Mouse (Mus musculus) testis, adult 2 months (tissue): Measurements from ENCODE around the gene Gna14. TPM values are rescaled to one million over a fixed set of nuclear protein-coding genes. Genes with fewer than 3 reads are reported as not detected.

ENCODE experiments used
- H3K27ac ChIP-seq: fragments of 200-500 bp; 2 replicates; pipeline ENCODE4 v1.5.1; 2012; ENCODE audit warnings: low read depth, low read length; ENCODE audit not compliant: control insufficient read depth, insufficient read depth
- H3K27me3 ChIP-seq: fragments of 200-500 bp; 2 replicates; pipeline ENCODE4 v1.6.1; 2012; ENCODE audit warnings: mild to moderate bottlenecking, low read length, moderate library complexity; ENCODE audit not compliant: control insufficient read depth, insufficient read depth
- H3K36me3 ChIP-seq: fragments of 200-500 bp; 2 replicates; pipeline ENCODE4 v1.6.1; 2012; ENCODE audit warnings: mild to moderate bottlenecking, low read length; ENCODE audit not compliant: control insufficient read depth, insufficient read depth
- H3K4me1 ChIP-seq: fragments of 200-500 bp; 2 replicates; pipeline ENCODE4 v1.6.1; 2012; ENCODE audit warnings: low read length; ENCODE audit not compliant: control insufficient read depth, insufficient read depth
- H3K4me3 ChIP-seq: fragments of 200-500 bp; 2 replicates; pipeline ENCODE4 v1.5.1; 2012; ENCODE audit warnings: low read depth, mild to moderate bottlenecking, low read length, moderate library complexity, mixed read lengths; ENCODE audit not compliant: control insufficient read depth
- CTCF ChIP-seq: fragments of 200-500 bp; IDR thresholded peaks from 2 replicates; pipeline ENCODE4 v1.5.1; 2012; ENCODE audit warnings: low read depth, mild to moderate bottlenecking, inconsistent platforms, low read length, moderate library complexity; ENCODE audit not compliant: control insufficient read depth, insufficient read depth, insufficient replicate concordance
- POLR2A ChIP-seq: fragments of 200-500 bp; IDR thresholded peaks from 2 replicates; pipeline ENCODE4 v1.6.1; 2012; ENCODE audit warnings: low read depth, mild to moderate bottlenecking, inconsistent platforms, low read length, moderate library complexity; ENCODE audit not compliant: control insufficient read depth
- polyA plus RNA-seq: library from polyadenylated mRNA; depleted of rRNA; stranded (reverse); fragments of >200 nt; gene quantifications from 2 replicates; pipeline ENCODE4 v1.2.3, GENCODE M21; 2012

Gna14 gene
- polyA plus RNA-seq, 1 experiment = 6.4 TPM

GRCm38 (mm10) chr19:16511081-16511420 lies 75.5 kb downstream of the Gna14 start:
- TF ChIP-seq CTCF (no peak), POLR2A (no peak)

GRCm38 (mm10) chr19:16514201-16514600 lies 78.6 kb downstream of the Gna14 start:
- Histone ChIP-seq H3K27ac (no peak overlapping the region), H3K4me1 (no peaks in the 10 kb centered on the region), H3K4me3 (no peak overlapping the region), H3K36me3 (no peaks in the 10 kb centered on the region), H3K27me3 (no peaks in the 10 kb centered on the region)
- no peak for TF ChIP-seq CTCF
- no peak for TF ChIP-seq POLR2A

More at GRCm38 (mm10) chr19:16511081-16511420, 75.5 kb downstream of the Gna14 start:
- no peaks in the 10 kb centered on the region for H3K36me3 ChIP-seq
- no peak overlapping the region for H3K4me3 ChIP-seq
- H3K4me1 ChIP-seq = no peaks in the 10 kb centered on the region
- no peaks in the 10 kb centered on the region for H3K27me3 ChIP-seq
- H3K27ac ChIP-seq = no peak overlapping the region

GRCm38 (mm10) chr19:16518569-16518968 lies 83.0 kb downstream of the Gna14 start:
- no peaks in the 10 kb centered on the region for H3K27me3 ChIP-seq
- TF ChIP-seq CTCF (no peak), POLR2A (no peak)
- no peak overlapping the region for H3K27ac ChIP-seq
- no peaks in the 10 kb centered on the region for H3K4me1 ChIP-seq
- H3K4me3 ChIP-seq = no peak overlapping the region
- no peaks in the 10 kb centered on the region for H3K36me3 ChIP-seq

GRCm38 (mm10) chr19:16520608-16521007 lies 85.0 kb downstream of the Gna14 start:
- H3K27me3 ChIP-seq = no peaks in the 10 kb centered on the region
- H3K36me3 ChIP-seq = no peaks in the 10 kb centered on the region
- H3K4me1 ChIP-seq = no peaks in the 10 kb centered on the region
- H3K27ac ChIP-seq = no peak overlapping the region
- H3K4me3 ChIP-seq = no peak overlapping the region
- TF ChIP-seq POLR2A (no peak), CTCF (no peak)

- H3K4me1 ChIP-seq = peaks cover 9% of the 10 kb centered on the region; the same call in 1 of the 2 replicates
- H3K36me3 ChIP-seq = no peaks in the 10 kb centered on the region
- TF ChIP-seq CTCF = no peak
- no peak for TF ChIP-seq POLR2A
- no peaks in the 10 kb centered on the region for H3K27me3 ChIP-seq
- H3K4me3 ChIP-seq = no peak overlapping the region
- H3K27ac ChIP-seq = peak overlapping the region; percentile 8
Measured at GRCm38 (mm10) chr19:16526302-16526880, 90.8 kb downstream of the Gna14 start.

GRCm38 (mm10) chr19:16527031-16527430 lies 91.5 kb downstream of the Gna14 start:
- H3K36me3 ChIP-seq = no peaks in the 10 kb centered on the region
- H3K27ac ChIP-seq = peak overlapping the region; percentile 39; the same call in 1 of the 2 replicates
- TF ChIP-seq POLR2A (no peak), CTCF (no peak)
- no peaks in the 10 kb centered on the region for H3K27me3 ChIP-seq
- H3K4me1 ChIP-seq = peaks cover 9% of the 10 kb centered on the region; the same call in 1 of the 2 replicates
- H3K4me3 ChIP-seq = no peak overlapping the region

- H3K4me3 ChIP-seq = no peak overlapping the region
- no peaks in the 10 kb centered on the region for H3K36me3 ChIP-seq
- H3K27me3 ChIP-seq = no peaks in the 10 kb centered on the region
- H3K27ac ChIP-seq = no peak overlapping the region
- peaks cover 9% of the 10 kb centered on the region; the same call in 1 of the 2 replicates for H3K4me1 ChIP-seq
- TF ChIP-seq POLR2A (no peak), CTCF (no peak)
Measured at GRCm38 (mm10) chr19:16528225-16528828, 92.8 kb downstream of the Gna14 start.

GRCm38 (mm10) chr19:16529293-16529920 lies 93.8 kb downstream of the Gna14 start:
- Histone ChIP-seq H3K36me3 (no peaks in the 10 kb centered on the region), H3K27me3 (no peaks in the 10 kb centered on the region), H3K4me3 (no peak overlapping the region), H3K4me1 (peaks cover 9% of the 10 kb centered on the region; the same call in 1 of the 2 replicates), H3K27ac (no peak overlapping the region)
- TF ChIP-seq POLR2A (no peak), CTCF (peak; percentile 41; the same call in 1 of the 2 replicates)
